Mouse (Mus musculus): Measurements from ENCODE around the gene Kif18b.

Kif18b gene

DNA sequence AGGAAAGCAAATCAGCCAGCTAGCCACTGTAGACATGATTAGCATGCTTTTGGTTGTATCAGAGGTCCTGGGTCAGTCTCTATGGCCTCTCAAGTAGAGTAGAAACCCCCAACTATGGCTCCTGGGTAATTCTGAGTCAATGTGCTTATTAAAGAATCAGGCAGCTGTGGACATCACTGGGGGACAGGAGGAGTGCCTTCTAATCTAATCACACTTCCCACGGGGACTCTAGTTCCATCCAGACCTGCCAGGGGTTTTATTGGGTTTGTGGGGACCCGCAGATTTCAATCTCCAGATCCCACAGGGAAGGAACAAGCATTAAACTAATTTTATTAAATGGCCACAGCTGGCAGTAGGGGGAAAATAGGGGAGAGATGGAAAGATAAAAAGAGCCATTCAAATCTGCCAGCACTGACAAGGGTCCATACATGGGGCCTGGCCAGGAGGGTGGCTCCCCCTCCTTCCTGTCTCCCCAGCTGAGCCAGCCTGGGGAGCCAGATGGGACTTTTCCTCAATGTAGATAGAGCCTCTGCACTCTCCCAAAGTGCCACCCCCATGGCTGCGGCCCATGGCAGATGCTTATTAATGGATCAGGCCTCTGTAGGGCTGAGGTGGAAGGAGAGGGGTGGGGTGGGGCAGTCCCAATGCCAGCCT lies 12.7 kb upstream of the Kif18b start:
- DNase-seq, result no peak

DNA sequence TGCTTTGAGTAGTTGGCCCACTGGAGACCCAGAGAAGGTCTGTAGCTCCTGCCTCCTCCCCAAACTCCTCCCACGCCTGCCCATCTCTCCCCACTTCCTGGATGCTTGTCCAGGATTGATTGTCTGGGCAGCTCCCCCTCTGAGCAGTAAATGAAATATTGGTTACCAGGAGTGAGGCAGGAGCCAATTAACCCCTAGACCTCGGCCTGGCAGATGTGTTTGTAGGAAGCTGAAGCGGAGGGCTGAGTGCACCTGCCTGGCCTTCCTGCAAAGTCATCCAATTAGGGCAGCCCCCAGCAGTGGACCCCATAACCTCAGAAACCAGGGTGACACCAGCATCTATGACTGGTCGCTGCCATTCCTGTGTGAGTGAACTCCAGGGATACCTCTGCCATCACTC lies 11.3 kb upstream of the Kif18b start:
- no peak for DNase-seq

DNA sequence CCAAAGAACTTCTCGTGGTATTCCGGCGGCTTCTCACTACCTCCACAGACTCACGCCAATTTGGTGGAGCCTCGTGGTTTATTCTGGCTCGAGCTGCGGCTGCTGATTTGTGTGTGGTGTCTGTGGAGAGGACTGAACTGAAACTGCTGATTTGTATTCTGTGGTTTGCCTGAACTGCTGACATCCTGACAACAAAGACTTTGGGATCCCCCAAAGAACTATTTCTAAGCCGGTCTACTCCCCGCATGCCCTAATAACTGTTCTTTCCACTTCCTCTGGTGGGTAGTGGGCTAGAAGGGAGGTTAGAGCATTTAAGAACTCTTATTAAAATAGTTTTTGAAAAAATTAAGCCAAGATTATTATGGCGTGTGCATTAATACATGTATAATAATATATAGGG lies 5.7 kb upstream of the Kif18b start:
- no peak for DNase-seq

DNA sequence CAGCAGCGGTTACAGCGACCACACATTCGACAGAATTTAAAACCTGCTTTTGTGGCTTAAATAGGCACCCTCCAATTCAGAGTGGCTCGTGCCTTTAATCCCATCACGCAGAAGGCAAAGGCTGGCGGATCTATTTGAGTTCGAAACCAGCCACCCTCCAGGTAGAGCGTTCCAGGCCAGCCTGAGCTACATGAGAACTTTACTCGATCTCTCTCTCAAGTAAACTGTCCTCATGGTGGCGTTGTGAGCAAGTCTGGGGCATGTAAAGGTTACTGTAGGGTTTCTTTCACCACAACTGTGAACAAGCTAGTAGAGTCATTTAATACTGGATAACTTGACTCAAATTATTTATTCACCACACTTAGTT lies 410 bp upstream of the Kif18b start:
- DNase-seq, result no peak

DNA sequence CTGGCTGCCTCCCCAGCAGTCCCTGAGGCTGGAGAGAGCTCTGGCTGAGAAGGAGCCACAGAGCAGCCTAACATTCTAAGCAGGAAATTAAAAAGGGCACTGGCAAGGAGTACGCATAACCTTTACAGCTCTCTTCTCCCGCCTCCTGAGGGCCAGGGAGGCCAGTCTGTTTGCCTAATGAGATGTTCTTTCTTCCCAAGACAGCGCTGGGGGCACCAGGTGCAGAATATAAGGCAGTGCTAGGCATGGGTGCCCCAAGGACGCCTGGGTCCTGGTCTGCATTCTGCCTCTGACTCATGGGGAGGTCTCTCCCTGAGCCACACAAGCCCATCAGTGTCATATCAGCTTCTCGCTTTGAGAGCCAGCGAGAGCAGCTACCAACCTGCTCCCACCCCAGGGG lies 3.4 kb downstream of the Kif18b start:
- DNase-seq, result no peak

DNA sequence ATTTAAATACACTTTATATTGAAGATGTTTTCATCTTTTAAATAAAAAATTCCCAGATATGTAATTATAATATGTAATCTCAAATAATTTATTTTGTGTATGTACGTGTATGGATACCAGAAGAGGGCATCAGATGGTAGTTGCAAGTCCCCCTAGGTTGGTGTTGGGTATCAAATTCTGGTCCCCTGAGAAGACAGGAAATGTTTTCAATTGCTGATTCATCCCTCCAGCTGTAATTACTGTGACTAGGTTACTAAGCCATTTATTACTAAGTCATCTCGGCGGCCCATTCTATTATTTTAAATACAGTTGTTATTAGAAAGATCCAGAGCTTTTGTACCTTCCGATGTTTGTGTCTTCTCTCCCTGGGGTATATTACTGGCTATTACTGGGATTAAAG lies 6.8 kb downstream of the Kif18b start:
- DNase-seq, result no peak

DNA sequence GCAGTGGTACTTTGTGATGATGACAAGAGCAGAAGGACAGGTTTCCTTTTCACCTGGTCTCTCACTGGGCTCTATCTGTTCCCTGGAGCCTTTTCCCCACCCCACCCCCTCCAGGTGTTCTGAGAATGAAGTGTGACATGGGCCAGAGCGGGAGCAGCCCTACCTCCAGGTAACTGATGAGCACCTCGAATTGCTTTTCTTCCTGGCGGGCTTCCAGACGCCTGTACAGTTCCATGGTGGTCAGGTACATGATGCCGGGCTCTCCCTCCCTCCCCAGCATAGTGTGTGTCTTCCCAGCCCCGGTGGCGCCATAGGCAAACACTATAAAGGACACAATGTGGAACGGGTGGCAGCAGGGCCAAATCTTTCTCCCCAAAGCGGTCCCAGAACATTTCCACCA lies 9.5 kb downstream of the Kif18b start:
- no peak for DNase-seq

DNA sequence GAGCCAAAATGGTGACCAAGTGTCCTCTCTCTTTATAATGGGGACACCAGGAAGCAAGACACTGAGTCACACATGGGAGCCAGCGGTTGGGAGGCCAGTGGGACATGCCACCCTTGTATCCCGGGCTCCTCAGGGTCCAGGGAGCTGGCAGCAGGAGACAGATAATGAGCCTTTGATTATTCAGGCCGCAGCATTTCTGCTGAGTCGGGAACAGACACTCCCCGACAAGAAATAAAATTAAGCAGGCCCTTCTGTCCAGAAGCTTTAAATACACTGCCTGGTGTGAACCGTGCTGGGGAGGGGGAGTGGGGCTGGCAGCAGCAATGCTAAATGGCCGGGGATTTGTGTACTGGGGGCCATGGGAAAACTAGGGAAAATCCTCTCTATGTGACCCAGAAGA lies 13.5 kb downstream of the Kif18b start:
- no peak for DNase-seq

DNA sequence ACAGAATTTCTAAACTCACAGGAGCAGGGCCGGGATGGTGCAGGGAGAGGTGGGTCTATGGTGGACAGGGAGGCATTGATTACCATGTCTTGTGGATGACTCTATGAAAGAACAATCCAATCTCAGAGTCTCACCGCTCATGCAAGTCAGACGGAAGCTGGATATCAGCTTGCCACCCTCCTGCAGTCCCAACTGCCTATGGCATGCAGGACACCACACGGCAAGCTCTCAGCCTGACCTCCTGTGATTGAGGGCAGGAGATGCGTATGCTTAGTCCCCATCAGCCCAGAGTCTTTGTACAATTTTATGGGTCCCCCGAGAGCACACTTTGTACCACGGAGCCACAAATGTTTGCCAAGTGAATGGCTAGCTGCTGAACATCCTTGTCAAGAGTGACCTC lies 21.3 kb downstream of the Kif18b start:
- DNase-seq, result no peak

DNA sequence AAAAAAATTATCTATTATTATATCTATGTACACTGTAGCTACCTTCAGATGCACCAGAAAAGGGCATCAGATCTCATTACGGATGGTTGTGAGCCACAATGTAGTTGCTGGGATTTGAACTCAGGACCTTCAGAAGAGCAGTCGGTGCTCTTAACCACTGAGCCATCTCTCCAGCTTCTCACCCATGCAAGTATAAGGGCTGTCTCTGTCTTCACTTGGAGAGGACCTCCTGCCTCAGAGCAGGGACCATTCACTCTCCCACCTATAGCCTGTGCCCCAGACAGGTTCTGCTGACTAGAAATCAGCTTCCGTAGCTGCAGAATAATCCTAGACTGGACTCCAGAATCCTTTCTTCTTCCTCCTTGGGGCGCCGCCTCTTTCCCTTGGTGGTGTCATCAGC lies 22.8 kb downstream of the Kif18b start:
- no peak for DNase-seq

DNA sequence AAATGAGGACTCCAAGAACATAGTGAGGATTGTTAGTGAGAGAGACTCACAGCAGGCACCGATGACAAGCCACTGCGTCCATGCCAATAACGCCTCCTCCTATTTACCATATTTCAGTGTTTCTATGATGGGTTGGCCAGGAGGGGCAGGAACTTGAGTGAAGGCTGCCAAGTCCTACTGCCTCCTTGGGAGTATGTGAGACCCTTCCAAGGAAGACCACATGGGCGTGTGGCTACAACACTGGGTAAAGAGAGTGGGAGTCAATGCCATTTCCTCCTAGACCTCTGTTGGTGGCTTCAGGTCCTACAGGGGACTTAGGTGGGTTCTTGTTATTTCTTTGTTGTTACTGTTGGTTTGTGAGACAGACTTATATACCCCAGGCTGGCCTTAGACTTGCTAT lies 23.7 kb downstream of the Kif18b start:
- no peak for DNase-seq

DNA sequence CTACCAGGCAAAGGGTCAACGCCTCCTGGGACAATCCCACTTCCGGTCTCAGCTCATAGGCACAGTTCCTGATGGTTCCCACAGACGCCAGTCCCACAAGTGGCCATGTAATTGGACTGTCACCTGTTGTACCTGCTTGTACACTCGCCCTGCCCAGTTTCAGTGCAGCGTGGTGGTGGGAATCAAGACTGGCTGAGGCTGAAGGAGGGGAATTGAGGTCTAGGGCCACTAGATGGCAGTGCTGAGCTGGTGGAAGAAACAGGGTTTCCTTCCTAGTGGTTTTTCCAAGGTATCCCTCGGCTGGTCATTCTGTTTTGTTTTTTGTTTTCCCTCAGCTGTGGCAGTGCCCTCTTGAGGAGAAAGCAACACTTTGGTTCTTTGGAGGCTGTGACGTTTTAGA lies 24.2 kb downstream of the Kif18b start, which contains the start of gene Gfap:
TSS of gene Gfap (minus strand) at position 150 of the 400 bp plus-strand sequence.
- DNase-seq, result peak; percentile 74

DNA sequence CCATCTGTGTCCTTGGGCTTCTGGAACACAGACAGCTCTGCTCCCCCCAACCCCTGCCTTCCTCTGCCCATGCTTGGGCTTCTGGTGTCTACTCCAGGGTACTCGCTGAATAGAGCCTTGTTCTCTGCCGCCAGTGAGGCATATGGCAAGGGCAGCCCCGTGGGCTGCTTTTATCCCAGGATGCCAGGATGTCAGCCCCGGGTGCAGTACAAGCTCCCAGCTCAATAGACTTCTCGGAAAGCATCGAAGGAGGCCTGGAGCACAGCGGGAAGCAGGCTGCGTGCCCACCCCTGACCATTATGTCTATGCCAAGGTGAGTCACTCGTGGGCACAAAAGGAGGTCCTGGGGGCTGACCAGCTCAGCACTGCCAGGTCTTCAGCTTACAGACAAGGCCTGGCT lies 26.5 kb downstream of the Kif18b start:
- peak; percentile 83 for DNase-seq

DNA sequence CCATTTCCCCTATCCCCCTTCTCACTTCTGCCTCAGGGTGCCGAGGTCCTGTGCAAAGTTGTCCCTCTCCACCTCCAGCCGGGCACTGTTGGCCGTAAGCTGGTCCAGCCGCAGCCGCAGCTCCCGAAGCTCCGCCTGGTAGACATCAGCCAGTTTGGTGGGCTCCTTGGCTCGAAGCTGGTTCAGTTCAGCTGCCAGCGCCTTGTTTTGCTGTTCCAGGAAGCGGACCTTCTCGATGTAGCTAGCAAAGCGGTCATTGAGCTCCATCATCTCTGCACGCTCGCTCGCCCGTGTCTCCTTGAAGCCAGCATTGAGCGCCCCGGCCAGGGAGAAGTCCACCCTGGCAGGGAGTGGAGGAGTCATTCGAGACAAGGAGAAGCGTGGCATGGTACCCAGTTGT lies 28.3 kb downstream of the Kif18b start:
- DNase-seq, result peak; percentile 7

DNA sequence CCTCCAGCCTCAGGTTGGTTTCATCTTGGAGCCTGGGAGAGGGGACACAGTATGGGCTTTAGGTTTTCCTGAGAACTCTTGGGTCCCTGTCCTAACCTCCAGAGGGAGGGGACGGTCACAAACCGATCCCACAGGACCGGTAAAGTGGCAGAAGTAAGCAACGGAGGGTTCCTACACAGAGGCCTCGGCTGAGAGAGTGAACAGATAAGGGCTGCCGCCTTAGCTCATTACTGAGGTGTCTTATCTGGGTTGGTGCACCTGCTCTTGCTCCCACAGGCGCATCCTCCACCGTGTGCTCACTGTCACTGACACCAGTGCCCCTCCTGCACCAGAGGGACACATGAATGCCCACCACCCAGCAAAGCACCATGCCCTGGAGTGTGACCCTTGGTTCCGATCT lies 29.1 kb downstream of the Kif18b start:
- no peak for DNase-seq

DNA sequence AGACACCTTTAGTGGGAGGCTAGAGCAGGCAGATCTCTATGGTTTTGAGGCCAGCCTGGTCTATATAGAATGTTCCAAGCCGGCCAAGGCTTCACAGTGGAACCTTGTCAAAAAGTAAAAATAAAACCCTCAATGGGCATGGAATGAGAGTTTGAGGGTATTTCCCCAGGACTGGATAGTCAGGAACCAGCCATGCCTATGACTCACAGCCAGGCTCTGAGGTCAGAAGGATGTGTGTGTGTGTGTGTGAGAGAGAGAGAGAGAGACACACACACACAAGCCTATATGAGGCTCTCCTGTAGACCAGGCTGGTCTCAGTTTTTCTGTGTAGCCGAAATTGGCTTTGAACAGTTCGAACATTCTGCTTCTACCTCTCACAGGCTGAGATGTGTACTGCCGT lies 30.2 kb downstream of the Kif18b start:
- DNase-seq, result no peak

DNA sequence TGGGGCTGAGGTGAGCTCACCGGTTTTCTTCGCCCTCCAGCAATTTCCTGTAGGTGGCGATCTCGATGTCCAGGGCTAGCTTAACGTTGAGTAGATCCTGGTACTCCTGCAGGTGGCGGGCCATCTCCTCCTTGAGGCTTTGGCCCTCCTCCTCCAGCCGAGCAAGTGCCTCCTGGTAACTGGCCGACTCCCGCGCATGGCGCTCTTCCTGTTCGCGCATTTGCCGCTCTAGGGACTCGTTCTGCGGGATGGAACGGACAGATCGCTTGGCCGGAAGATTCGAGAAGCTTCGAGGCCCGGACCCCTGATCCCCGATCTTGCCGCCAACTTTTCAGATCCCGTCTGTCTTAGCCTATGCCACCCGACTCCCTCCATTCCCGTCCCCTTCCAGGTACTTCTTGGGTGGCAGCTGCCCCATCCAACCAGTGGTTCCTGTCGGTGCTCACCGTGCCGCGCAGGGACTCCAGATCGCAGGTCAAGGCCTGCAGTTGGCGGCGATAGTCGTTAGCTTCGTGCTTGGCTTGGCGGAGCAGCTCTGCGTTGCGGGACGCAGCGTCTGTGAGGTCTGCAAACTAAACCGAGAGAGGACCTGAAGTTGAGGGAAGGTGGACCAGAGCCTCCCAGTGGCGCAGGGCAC lies 31.8 kb downstream of the Kif18b start:
- DNase-seq, result peak; percentile 74

DNA sequence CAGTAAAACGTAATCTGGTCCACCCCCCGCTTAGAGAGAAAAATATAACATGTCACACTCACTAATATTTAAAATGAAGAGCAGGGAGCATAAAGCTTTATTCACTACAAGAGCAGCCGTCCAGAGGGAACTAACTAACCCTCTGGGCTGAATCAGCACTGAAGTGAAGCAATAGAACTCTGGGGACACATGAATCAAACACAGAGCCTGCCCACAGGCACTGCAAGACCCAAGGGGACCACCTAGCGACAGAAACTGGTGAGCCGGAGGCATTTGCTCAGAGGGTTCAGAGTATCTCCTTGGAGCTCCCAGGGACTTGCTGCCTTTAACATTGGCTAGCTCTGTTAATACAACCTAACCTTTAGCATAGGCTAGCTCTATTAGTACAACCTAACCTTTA lies 34.8 kb downstream of the Kif18b start:
- no peak for DNase-seq

DNA sequence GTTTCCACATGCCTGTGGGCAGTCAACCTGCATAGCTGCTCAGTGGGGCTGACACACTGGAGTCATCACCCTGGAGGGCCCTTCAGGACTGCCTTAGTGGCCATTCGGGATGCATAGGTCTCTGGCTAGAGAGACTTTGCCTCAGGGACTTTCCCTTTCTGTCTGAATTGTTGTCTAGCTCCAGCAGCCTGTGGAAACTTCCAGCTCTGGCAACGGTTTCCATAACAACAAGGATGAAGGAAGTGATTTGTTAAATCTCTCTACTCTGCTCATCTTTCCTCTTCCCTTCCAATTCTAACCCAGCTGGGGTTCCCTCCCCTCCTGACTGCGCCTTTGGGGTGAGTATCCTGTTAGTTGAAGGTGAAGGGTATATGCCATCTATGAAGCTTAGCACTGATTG lies 36.8 kb downstream of the Kif18b start:
- no peak for DNase-seq

DNA sequence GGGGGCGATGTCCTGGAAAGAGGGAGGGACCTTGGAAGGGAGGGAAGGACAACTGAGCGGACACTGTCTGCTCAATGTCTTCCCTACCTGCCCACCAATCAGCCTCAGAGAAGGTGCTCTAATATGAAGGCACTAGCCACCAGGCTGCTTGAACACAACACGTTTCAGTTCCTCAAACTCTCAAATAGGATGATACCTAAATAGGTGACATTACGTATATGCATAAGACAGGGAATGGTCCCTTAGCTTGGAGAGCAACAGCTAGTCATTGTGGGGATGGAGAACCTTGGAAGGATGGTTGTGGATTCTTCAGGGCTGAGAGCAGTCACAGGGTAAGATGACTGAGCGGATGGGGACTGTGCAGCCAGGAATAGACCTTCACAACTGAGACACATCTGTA lies 37.5 kb downstream of the Kif18b start:
- no peak for DNase-seq

DNA sequence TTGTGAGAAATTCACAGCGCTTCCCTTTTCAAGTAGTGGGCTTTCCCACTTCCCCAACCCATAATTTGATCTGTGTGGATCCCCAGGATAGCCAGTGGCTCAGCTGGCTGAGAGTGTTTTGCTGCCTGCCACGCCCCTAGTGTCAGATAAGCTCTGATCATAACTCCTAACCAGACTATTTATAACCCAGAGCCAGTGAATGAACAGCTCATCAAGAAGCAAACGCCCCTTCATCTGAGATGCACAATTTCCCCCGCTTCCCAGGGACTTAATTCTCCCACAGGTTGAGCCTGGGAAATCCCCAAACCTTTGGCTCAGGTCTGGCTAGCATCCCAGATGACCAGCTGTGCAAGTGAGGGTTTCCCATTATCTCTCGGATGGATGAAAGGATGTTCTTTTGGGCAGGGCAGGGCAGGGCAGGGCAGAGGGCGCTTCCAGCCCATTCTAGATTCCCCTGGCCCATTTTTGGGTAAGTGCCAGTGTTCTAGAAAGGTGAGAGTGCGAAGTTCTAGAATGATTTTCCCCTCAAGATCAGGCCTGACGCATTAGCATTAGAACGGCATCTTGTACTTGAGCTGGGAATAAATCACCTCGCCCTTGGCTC lies 40.2 kb downstream of the Kif18b start, which contains the start of gene Fam187a:
TSS of gene Fam187a (plus strand) at position 554 of the 604 bp plus-strand sequence.
- no peak for DNase-seq

DNA sequence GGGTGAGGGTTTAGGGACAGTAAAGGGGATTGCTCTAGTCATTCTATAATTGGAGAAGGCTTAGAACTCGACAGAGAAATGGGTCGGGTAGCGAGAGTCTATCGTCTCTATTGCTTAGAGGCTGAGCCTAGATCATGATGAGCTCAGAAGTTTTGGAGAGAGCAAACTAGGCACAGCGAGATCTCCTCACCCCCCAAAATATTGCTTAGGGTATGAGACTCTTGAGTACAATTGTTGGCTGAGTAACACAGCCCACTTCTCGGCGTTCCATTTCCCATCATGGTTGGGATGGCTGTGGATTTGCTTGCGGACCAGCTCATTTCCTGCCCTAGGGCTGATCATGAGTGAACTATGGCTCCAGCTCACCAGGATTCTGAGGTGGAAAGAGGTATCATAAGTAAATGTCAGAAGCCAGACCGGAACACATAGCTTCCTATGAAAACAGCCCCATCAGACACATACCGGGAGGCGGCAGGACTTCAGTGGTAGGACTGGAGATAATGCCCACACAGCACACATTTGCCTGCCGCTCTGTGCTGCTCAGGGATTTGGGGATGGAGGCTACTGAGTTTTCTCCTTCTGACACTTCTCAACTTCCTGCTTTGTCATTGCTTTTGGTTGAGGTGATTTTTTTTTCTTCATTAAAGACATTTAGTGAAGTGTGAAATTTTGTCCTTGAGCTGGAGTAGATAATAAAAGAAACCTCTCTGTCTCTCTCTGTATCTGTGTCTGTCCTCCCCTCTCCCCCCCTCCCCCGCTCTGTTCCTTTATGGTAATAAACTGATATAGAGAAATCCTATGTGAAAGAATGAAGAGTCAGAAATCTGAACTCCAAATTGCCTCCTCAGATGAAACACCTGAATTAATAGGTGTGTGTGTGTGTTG lies 43.4 kb downstream of the Kif18b start:
- no peak for DNase-seq

DNA sequence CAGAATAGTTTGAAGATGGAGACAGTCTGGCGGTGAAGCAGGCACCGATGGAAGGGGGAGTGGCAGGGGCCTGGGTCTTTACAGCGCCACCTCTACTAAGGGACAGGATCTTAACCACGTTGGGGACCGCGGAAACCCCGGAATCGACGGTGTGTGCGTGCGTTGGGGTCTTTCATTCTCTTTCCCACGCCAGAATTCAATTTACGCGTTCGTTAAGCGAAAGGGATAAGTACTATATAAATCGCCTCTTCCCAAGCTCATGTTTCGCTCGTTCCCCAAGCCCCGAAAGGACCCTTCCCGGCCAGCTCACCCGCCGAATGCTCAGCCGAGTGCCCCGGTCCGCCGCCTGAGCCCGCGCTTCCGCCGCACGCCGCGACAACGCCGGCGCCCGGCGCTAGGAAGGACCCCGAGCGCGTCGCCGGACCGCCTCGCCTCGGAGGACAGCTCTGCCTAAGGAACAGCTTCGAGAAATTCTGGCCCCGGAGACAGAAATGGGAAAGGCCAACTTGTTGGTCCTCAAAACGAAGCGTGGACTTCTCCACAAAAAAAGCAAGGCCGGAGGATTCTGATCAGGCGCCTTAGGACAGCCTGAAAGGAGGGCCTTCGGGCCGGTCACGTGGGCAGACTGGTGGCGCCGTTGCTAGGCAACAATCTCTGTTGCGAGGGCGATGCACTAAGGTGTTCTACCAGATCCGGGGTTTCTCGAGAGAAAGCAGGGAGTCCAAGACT lies 44.2 kb downstream of the Kif18b start, which contains the start of the genes Eftud2 and Ccdc103:
TSS of gene Eftud2 (minus strand) at position 401 of the 729 bp plus-strand sequence.
TSS of gene Ccdc103 (plus strand) at position 620 of the 729 bp plus-strand sequence.
- peak; percentile 91 for DNase-seq

All from cerebellum, adult 11-12 months (tissue).